Mouse (Mus musculus): Measurements from ENCODE around the gene Tfrc.

- TF ChIP-seq EP300 (IDR thresholded peaks at IDR 0.05; ENCODE audit: low read depth) (no peak), CTCF (IDR thresholded peaks at IDR 0.05; ENCODE audit: low read depth) (no peak)
Observed at GRCm38 (mm10) chr16:32668030-32668429, 59.3 kb downstream of the Tfrc start.

Data from liver, embryonic 14.5 days (tissue).